Mouse (Mus musculus) forebrain, embryonic 14.5 days (tissue): Measurements from ENCODE around the gene Col15a1. TPM values are rescaled to one million over a fixed set of nuclear protein-coding genes. Genes with fewer than 3 reads are reported as not detected.

Experiments used
- ATAC-seq: fragments of 200-750 bp; cut with Nextera tagmentation; 2 replicates; pipeline ENCODE4 v1.8.0; 2017; ENCODE audit warnings: mild to moderate bottlenecking, moderate library complexity
- DNase-seq: peaks from one replicate; pipeline ENCODE4 v3.0.0-alpha.2; 2015; ENCODE audit warnings: low spot score
- H3K27ac ChIP-seq: fragments of 300-500 bp; sonication (generic); 2 replicates; pipeline ENCODE4 v1.5.1; 2014; ENCODE audit warnings: low read depth, mild to moderate bottlenecking, control low read depth, low read length, moderate library complexity
- H3K27me3 ChIP-seq: fragments of 300-500 bp; sonication (generic); replicated peaks from 2 replicates; pipeline ENCODE4 v1.6.1; 2014; ENCODE audit warnings: low read length, control low read depth, mixed read lengths; ENCODE audit not compliant: control insufficient read depth, insufficient read depth
- H3K36me3 ChIP-seq: fragments of 300-500 bp; sonication (generic); 2 replicates; pipeline ENCODE4 v1.6.1; 2014; ENCODE audit warnings: low read length, control low read depth; ENCODE audit not compliant: control insufficient read depth, insufficient read depth
- H3K4me1 ChIP-seq: fragments of 300-500 bp; sonication (generic); 2 replicates; pipeline ENCODE4 v1.6.1; 2014; ENCODE audit warnings: antibody characterized with exemption, low read length, control low read depth; ENCODE audit not compliant: control insufficient read depth, insufficient read depth
- H3K4me2 ChIP-seq: fragments of 300-500 bp; sonication (generic); 2 replicates; pipeline ENCODE4 v1.6.1; 2014; ENCODE audit warnings: mild to moderate bottlenecking, control low read depth, low read length
- H3K4me3 ChIP-seq: fragments of 300-500 bp; sonication (generic); 2 replicates; pipeline ENCODE4 v1.5.1; 2014; ENCODE audit warnings: low read depth, low read length, control low read depth
- H3K9ac ChIP-seq: fragments of 300-500 bp; sonication (generic); 2 replicates; pipeline ENCODE4 v1.6.1; 2014; ENCODE audit warnings: mild to moderate bottlenecking, low read length, control low read depth, moderate library complexity
- H3K9me3 ChIP-seq: fragments of 300-500 bp; sonication (generic); replicated peaks from 2 replicates; pipeline ENCODE4 v1.6.1; 2016; ENCODE audit warnings: low read length, control low read depth, mixed read lengths; ENCODE audit not compliant: control insufficient read depth
- WGBS: fragments of 180-500 bp; shearing (Covaris S2); extraction: QIAGEN DNeasy Blood & Tissue Kit; methylation state at CpG from one replicate; pipeline ENCODE4 v1.1.7; 2014; 5-methylcytosine and 5-hydroxymethylcytosine counted together
- polyA plus RNA-seq: library from polyadenylated mRNA; unstranded; fragments of >200 nt; fragmentation: Nextera tagmentation; extraction: Ambion mirVana; gene quantifications from 2 replicates; pipeline ENCODE4 v1.2.1, GENCODE M21; 2014

Gene Col15a1
- polyA plus RNA-seq, 1 experiment from 2014 or later: 1.9 TPM

GRCm38 (mm10) chr4:47312676-47313075 lies 104.7 kb downstream of the Col15a1 start:
- Histone ChIP-seq H3K27ac (no peak overlapping the region), H3K4me3 (no peak overlapping the region), H3K4me1 (no peaks in the 10 kb centered on the region), H3K9ac (no peak overlapping the region), H3K4me2 (no peak overlapping the region), H3K36me3 (no peaks in the 10 kb centered on the region), H3K27me3 (no peaks in the 10 kb centered on the region), H3K9me3 (no peaks in the 10 kb centered on the region)
- 76% methylated on average over 14 of the region's 14 CpGs for WGBS
- peak; percentile 18; the same call in 1 of the 2 replicates for ATAC-seq
- peak; percentile 32 for DNase-seq

DNA sequence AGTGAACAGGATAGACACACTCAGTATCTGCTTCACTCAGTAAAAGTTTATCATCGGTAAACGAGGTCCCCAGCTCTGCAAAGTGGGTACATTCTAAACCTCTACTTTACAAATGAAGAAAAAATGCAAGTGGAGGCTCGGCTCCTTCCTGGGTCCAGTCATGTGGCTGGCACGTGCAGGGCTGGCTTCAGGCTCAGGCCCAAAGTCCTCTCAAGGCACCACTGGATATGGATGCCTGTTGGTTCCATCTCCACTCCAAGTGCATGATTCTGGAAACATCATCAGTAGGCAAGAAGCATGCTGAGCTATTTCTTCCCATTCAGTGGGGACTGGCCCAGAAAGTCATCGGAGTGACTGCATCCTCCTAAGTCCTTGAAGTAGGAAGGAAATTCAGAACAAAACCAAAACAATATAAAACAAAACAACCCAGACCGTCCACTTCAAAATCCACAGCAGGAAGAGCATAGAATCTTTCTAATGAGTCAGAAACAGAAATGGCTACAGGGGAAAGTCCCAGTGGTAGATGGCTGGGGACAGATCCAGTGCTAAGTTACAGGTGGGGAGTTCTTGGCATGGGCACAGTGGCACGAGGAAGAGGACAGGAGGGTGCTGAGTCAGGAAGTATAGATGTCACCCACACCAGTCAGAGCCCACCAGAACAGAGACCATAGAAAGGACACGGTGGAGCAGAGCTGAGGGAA lies 105.9 kb downstream of the Col15a1 start:
- H3K4me3 ChIP-seq: no peak overlapping the region
- ATAC-seq: no peak
- WGBS: 85% methylated on average over 8 of the region's 8 CpGs
- no peaks in the 10 kb centered on the region for H3K36me3 ChIP-seq
- no peaks in the 10 kb centered on the region for H3K9me3 ChIP-seq
- no peak overlapping the region for H3K27ac ChIP-seq
- H3K4me1 ChIP-seq: no peaks in the 10 kb centered on the region
- no peaks in the 10 kb centered on the region for H3K27me3 ChIP-seq
- no peak overlapping the region for H3K9ac ChIP-seq
- H3K4me2 ChIP-seq: no peak overlapping the region
- no peak for DNase-seq

- no peak overlapping the region for H3K4me2 ChIP-seq
- no peaks in the 10 kb centered on the region for H3K27me3 ChIP-seq
- 92% methylated on average over 2 of the region's 2 CpGs for WGBS
- no peaks in the 10 kb centered on the region for H3K36me3 ChIP-seq
- no peak for ATAC-seq
- no peaks in the 10 kb centered on the region for H3K4me1 ChIP-seq
- no peak for DNase-seq
- H3K27ac ChIP-seq: no peak overlapping the region
- no peak overlapping the region for H3K4me3 ChIP-seq
- H3K9ac ChIP-seq: no peak overlapping the region
- H3K9me3 ChIP-seq: no peaks in the 10 kb centered on the region
Observed at GRCm38 (mm10) chr4:47315458-47315857, 107.5 kb downstream of the Col15a1 start.

- DNase-seq (no peak), ATAC-seq (no peak)
- no peak overlapping the region for H3K27ac ChIP-seq
- H3K9me3 ChIP-seq: no peaks in the 10 kb centered on the region
- H3K27me3 ChIP-seq: no peaks in the 10 kb centered on the region
- H3K4me3 ChIP-seq: no peak overlapping the region
- no peaks in the 10 kb centered on the region for H3K36me3 ChIP-seq
- no peak overlapping the region for H3K4me2 ChIP-seq
- no peak overlapping the region for H3K9ac ChIP-seq
- no peaks in the 10 kb centered on the region for H3K4me1 ChIP-seq
- 86% methylated on average over 6 of the region's 6 CpGs for WGBS
Observed at GRCm38 (mm10) chr4:47316432-47316831, 108.5 kb downstream of the Col15a1 start.

GRCm38 (mm10) chr4:47319561-47320321 lies 111.8 kb downstream of the Col15a1 start:
- H3K9ac ChIP-seq: no peak overlapping the region
- H3K27me3 ChIP-seq: no peaks in the 10 kb centered on the region
- H3K4me1 ChIP-seq: no peaks in the 10 kb centered on the region
- no peaks in the 10 kb centered on the region for H3K9me3 ChIP-seq
- 91% methylated on average over 10 of the region's 10 CpGs for WGBS
- H3K36me3 ChIP-seq: no peaks in the 10 kb centered on the region
- ATAC-seq (no peak), DNase-seq (no peak)
- H3K4me3 ChIP-seq: no peak overlapping the region
- H3K27ac ChIP-seq: no peak overlapping the region
- H3K4me2 ChIP-seq: no peak overlapping the region

- no peaks in the 10 kb centered on the region for H3K4me1 ChIP-seq
- no peak for ATAC-seq
- no peak for DNase-seq
- H3K9me3 ChIP-seq: no peaks in the 10 kb centered on the region
- no peaks in the 10 kb centered on the region for H3K36me3 ChIP-seq
- 80% methylated on average over 3 of the region's 3 CpGs for WGBS
- no peak overlapping the region for H3K4me2 ChIP-seq
- H3K9ac ChIP-seq: no peak overlapping the region
- H3K27ac ChIP-seq: no peak overlapping the region
- H3K27me3 ChIP-seq: no peaks in the 10 kb centered on the region
- H3K4me3 ChIP-seq: no peak overlapping the region
Observed at GRCm38 (mm10) chr4:47322315-47322714, 114.4 kb downstream of the Col15a1 start.

- 83% methylated on average over 1 of the region's 1 CpGs for WGBS
- no peaks in the 10 kb centered on the region for H3K27me3 ChIP-seq
- H3K4me2 ChIP-seq: no peak overlapping the region
- H3K4me1 ChIP-seq: no peaks in the 10 kb centered on the region
- H3K27ac ChIP-seq: no peak overlapping the region
- H3K9me3 ChIP-seq: no peaks in the 10 kb centered on the region
- H3K9ac ChIP-seq: no peak overlapping the region
- DNase-seq: no peak
- ATAC-seq: no peak
- H3K36me3 ChIP-seq: no peaks in the 10 kb centered on the region
- H3K4me3 ChIP-seq: no peak overlapping the region
Observed at GRCm38 (mm10) chr4:47324206-47324605, 116.2 kb downstream of the Col15a1 start.

DNA sequence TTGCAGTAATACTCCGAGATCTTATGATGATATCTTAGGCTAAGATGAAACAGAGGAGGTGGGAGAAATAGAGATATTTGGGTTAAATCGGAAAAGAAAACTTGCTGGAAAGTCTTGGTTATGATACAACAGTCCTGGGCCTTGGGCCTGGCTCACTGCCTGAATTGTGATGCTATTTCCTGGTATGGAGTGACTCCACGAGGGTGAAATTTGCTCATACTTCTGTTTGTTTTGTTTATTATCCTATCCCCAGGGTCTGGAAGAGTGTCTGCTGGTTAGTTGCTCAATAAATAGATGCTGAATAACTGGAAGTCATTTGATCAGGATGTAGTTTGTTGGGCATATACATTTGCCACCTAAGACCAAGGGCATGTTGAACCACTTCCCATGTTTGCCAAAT lies 119.8 kb downstream of the Col15a1 start:
- WGBS: 87% methylated on average over 3 of the region's 3 CpGs
- Histone ChIP-seq H3K4me3 (no peak overlapping the region), H3K4me2 (no peak overlapping the region), H3K36me3 (no peaks in the 10 kb centered on the region), H3K9ac (no peak overlapping the region), H3K27me3 (no peaks in the 10 kb centered on the region), H3K27ac (no peak overlapping the region), H3K4me1 (no peaks in the 10 kb centered on the region), H3K9me3 (no peaks in the 10 kb centered on the region)
- DNase-seq (no peak), ATAC-seq (no peak)

DNA sequence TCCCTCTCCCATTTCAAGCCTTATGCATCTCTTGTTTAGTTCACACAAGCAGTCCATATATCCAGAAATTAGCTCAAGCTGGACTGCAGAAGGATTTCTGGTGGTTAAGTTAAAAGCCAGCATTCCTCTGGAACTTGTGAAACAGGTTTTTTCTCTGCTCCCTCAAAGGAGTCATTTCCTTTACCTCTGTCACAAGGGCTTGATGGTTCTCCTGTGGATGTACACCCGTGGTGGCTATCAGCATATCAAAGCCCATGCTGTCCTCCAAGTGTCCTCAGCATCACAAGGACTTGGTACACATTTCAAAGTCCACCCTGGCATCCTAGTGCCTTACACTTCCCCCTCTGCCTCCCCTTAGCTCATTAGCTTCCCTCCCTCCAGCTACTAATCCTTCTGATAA lies 121.3 kb downstream of the Col15a1 start:
- 13% methylated on average over 1 of the region's 1 CpGs for WGBS
- DNase-seq: no peak

More for the DNA sequence above, 121.3 kb downstream of the Col15a1 start:
- Histone ChIP-seq H3K27ac (no peak overlapping the region), H3K4me1 (no peaks in the 10 kb centered on the region), H3K36me3 (no peaks in the 10 kb centered on the region), H3K9me3 (no peaks in the 10 kb centered on the region), H3K4me3 (no peak overlapping the region), H3K4me2 (no peak overlapping the region), H3K27me3 (no peaks in the 10 kb centered on the region), H3K9ac (no peak overlapping the region)
- no peak for ATAC-seq
